Mouse (Mus musculus) gastrocnemius, postnatal 25 days (tissue): ENCODE data around the gene Mfsd11. TPM values are rescaled to one million over a fixed set of nuclear protein-coding genes. Genes with fewer than 3 reads are reported as not detected.

ENCODE experiments used
- total RNA-seq, 2 experiments: library from RNA; stranded (reverse); gene quantifications; 1 replicate in 1 of 2; 2 replicates in 1 of 2; pipeline ENCODE4 v1.2.3; 2021

Mfsd11 gene
- total RNA-seq, 2 experiments from 2014 or later: 21.3 to 23.5 TPM

Other genes with a start within 250 kb of the Mfsd11 start
- gene Rhbdf2, start 225.4 kb upstream of the Mfsd11 start, total RNA-seq: 1 to 10 TPM; 6.3 to 7.5 TPM
- gene Prcd, start 198.9 kb upstream of the Mfsd11 start, total RNA-seq: under 1 TPM in 1 of 2 experiments, not detected in 1; 0.35 TPM
- 10 to 100 TPM in 1 of 2 experiments, 1 to 10 TPM in 1; 7.5 to 14.7 TPM for gene Cygb, start 198.1 kb upstream of the Mfsd11 start, total RNA-seq
- gene St6galnac1, start 76.9 kb upstream of the Mfsd11 start, total RNA-seq: not detected
- 10 to 100 TPM; 13.2 to 14.7 TPM for gene Mxra7, start 24.4 kb upstream of the Mfsd11 start, total RNA-seq
- gene Mettl23, start 9.2 kb upstream of the Mfsd11 start, total RNA-seq: 10 to 100 TPM; 33.1 to 36.7 TPM
- 10 to 100 TPM; 20.6 to 22.1 TPM for gene Jmjd6, start 9.0 kb upstream of the Mfsd11 start, total RNA-seq
- gene Srsf2, start 654 bp downstream of the Mfsd11 start, total RNA-seq: 10 to 100 TPM; 61.7 to 65.2 TPM
- gene Mgat5b, start 66.4 kb downstream of the Mfsd11 start, total RNA-seq: under 1 TPM in 1 of 2 experiments, not detected in 1; 0.13 TPM